Mouse (Mus musculus): Measurements from ENCODE around the gene Tchh.
"Not testable (repeated sequence)": the region's sequence is repeated elsewhere in the genome, so short reads cannot be mapped to it uniquely, and the experiment has no call there.

The Tchh gene

DNA sequence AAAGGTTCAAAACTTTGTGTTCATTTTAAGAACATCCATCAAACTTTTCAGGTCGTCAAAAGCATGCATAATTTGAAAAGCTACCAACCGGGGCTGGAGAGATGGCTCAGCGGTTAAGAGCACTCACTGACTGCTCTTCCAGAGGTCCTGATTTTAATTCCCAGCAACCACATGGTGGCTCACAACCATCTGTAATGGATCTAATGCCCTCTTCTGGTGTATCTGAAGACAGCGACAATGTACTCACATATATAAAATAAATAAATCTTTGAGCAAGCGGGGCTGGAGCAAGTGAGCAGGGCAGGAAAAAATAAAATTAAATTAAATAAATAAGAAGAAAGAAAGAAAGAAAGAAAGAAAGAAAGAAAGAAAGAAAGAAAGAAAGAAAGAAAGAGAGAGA is 52.6 kb downstream of the Tchh start:
- not testable (repeated sequence) for DNase-seq (ENCODE audit: low spot score in 2 of 2)

DNA sequence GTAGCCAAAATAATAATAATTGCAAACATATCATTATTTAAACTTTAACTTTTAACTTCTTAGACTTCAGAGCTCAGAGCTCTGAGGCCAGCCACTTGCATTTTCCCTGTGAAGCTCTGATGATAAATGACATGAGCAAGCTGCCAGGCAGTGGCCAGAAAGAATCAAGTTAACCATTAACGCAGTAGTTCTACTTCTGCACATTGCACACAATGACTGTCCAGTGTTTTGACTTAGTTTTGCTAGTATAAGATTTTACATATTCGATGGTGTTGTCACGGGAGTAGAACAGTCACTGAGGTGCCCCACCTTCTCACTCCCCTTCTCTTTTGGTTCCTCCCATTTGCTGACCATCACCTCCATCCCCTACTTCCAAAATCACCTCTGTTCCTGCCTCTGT is 55.0 kb downstream of the Tchh start:
- no peak for DNase-seq (ENCODE audit: low spot score in 2 of 2)
